Mouse (Mus musculus): ENCODE results near the gene Atxn1l. TPM values are rescaled to one million over a fixed set of nuclear protein-coding genes. Genes with fewer than 3 reads are reported as not detected.
A peak's percentile ranks its signal among the peaks of the same experiment; 100 is the strongest.

Gene Atxn1l
- polyA plus RNA-seq, 1 experiment from 2014 or later: 7.3 TPM

GRCm38 (mm10) chr8:109692443-109693145 lies 44.9 kb downstream of the Atxn1l start:
- Histone ChIP-seq H3K9ac (peak overlapping the region; percentile 83), H3K9me3 (replicated peaks) (no peaks in the 10 kb centered on the region), H3K4me1 (peaks cover 24% of the 10 kb centered on the region), H3K27me3 (no peaks in the 10 kb centered on the region), H3K4me3 (replicated peaks) (peak overlapping the region; percentile 98), H3K36me3 (peaks cover 5% of the 10 kb centered on the region; the same call in 1 of the 2 replicates), H3K4me2 (peak overlapping the region; percentile 80), H3K27ac (peak overlapping the region; percentile 86)
- under 1% methylated on average over 38 of the region's 38 CpGs for WGBS
- ATAC-seq (replicated peaks; ENCODE audit: low FRiP score): peak; percentile 82

- Histone ChIP-seq H3K27ac (no peak overlapping the region), H3K9me3 (replicated peaks) (no peaks in the 10 kb centered on the region), H3K4me3 (replicated peaks) (peak overlapping the region; percentile 98), H3K9ac (peak overlapping the region; percentile 83), H3K27me3 (no peaks in the 10 kb centered on the region), H3K36me3 (peaks cover 5% of the 10 kb centered on the region; the same call in 1 of the 2 replicates), H3K4me2 (peak overlapping the region; percentile 80), H3K4me1 (peaks cover 24% of the 10 kb centered on the region)
- WGBS: 62% methylated on average over 5 of the region's 5 CpGs
- no peak for ATAC-seq (replicated peaks; ENCODE audit: low FRiP score)
These were observed 45.8 kb downstream of the Atxn1l start for GRCm38 (mm10) chr8:109691769-109692168.

- 93% methylated on average over 5 of the region's 5 CpGs for WGBS
- Histone ChIP-seq H3K27ac (no peak overlapping the region), H3K9ac (no peak overlapping the region), H3K36me3 (peaks cover 19% of the 10 kb centered on the region), H3K4me1 (peaks cover 23% of the 10 kb centered on the region), H3K4me3 (replicated peaks) (no peak overlapping the region), H3K9me3 (replicated peaks) (no peaks in the 10 kb centered on the region), H3K27me3 (no peaks in the 10 kb centered on the region), H3K4me2 (no peak overlapping the region)
- ATAC-seq (replicated peaks; ENCODE audit: low FRiP score): no peak
These were observed 50.3 kb downstream of the Atxn1l start for GRCm38 (mm10) chr8:109687248-109687647.

- Histone ChIP-seq H3K9me3 (replicated peaks) (no peaks in the 10 kb centered on the region), H3K27me3 (no peaks in the 10 kb centered on the region), H3K4me3 (replicated peaks) (no peak overlapping the region), H3K36me3 (peaks cover 63% of the 10 kb centered on the region), H3K9ac (no peak overlapping the region), H3K4me2 (no peak overlapping the region), H3K4me1 (peaks cover 2% of the 10 kb centered on the region), H3K27ac (no peak overlapping the region)
- ATAC-seq (replicated peaks; ENCODE audit: low FRiP score): no peak
- WGBS: 91% methylated on average over 5 of the region's 5 CpGs
These were observed 55.4 kb downstream of the Atxn1l start for GRCm38 (mm10) chr8:109682120-109682519.

GRCm38 (mm10) chr8:109681535-109681934 lies 56.0 kb downstream of the Atxn1l start:
- no peaks in the 10 kb centered on the region for H3K27me3 ChIP-seq
- no peak overlapping the region for H3K9ac ChIP-seq
- H3K4me2 ChIP-seq: no peak overlapping the region
- 76% methylated on average over 3 of the region's 3 CpGs for WGBS
- H3K4me1 ChIP-seq: peaks cover 2% of the 10 kb centered on the region
- no peaks in the 10 kb centered on the region for H3K9me3 ChIP-seq (replicated peaks)
- H3K36me3 ChIP-seq: peaks cover 69% of the 10 kb centered on the region
- H3K27ac ChIP-seq: no peak overlapping the region
- no peak overlapping the region for H3K4me3 ChIP-seq (replicated peaks)
- no peak for ATAC-seq (replicated peaks; ENCODE audit: low FRiP score)

Other genes with a start within 250 kb of the Atxn1l start
- gene Pmfbp1, start 243.7 kb downstream of the Atxn1l start, polyA plus RNA-seq (2015; fragmentation: Nextera tagmentation; extraction: Ambion mirVana): 0.08 and 0.10 TPM in 2 replicates
- gene Dhx38, start 171.9 kb downstream of the Atxn1l start, polyA plus RNA-seq (2015; fragmentation: Nextera tagmentation; extraction: Ambion mirVana): 24.0 and 25.7 TPM in 2 replicates
- gene Txnl4b, start 171.8 kb downstream of the Atxn1l start, polyA plus RNA-seq (2015; fragmentation: Nextera tagmentation; extraction: Ambion mirVana): 25.4 and 26.7 TPM in 2 replicates
- gene Hp, start 158.6 kb downstream of the Atxn1l start, polyA plus RNA-seq (2015; fragmentation: Nextera tagmentation; extraction: Ambion mirVana): 5.7 and 6.0 TPM in 2 replicates
- 42.0 and 50.2 TPM in 2 replicates for gene Dhodh, start 129.1 kb downstream of the Atxn1l start, polyA plus RNA-seq (2015; fragmentation: Nextera tagmentation; extraction: Ambion mirVana)
- 0.09 and 0.14 TPM in 2 replicates for gene Pkd1l3, start 123.2 kb downstream of the Atxn1l start, polyA plus RNA-seq (2015; fragmentation: Nextera tagmentation; extraction: Ambion mirVana)
- gene Ist1, start 44.5 kb downstream of the Atxn1l start, polyA plus RNA-seq (2015; fragmentation: Nextera tagmentation; extraction: Ambion mirVana): 136 and 141 TPM in 2 replicates
- 28.1 and 31.6 TPM in 2 replicates for gene Zfp821, start 32.2 kb downstream of the Atxn1l start, polyA plus RNA-seq (2015; fragmentation: Nextera tagmentation; extraction: Ambion mirVana)
- 45.4 TPM in 2 replicates for gene Ap1g1, start 40.8 kb upstream of the Atxn1l start, polyA plus RNA-seq (2015; fragmentation: Nextera tagmentation; extraction: Ambion mirVana)
- gene Phlpp2, start 130.8 kb upstream of the Atxn1l start, polyA plus RNA-seq (2015; fragmentation: Nextera tagmentation; extraction: Ambion mirVana): 2.4 and 3.5 TPM in 2 replicates
- gene Marveld3, start 224.5 kb upstream of the Atxn1l start, polyA plus RNA-seq (2015; fragmentation: Nextera tagmentation; extraction: Ambion mirVana): 3.1 and 3.7 TPM in 2 replicates